In the genomic region with DNA sequence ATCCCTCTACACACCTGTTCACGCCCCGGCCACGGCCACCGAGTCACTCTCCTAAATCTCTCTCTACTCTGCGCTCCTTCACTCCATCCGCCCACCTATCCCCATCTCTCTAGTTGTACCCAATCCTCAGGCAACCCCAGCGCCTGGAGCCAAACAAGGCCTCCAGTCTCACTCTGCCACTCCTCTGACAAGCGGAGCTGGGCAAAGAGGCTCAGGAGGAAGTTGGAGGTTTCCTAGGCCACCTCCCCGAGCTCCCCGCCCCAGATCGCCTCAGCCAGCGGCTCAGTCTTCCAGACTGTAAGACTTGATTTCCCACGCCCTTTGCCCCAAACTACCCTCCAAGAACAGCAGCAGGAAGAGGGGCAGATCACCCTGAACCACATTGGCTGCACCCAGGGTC, we compare ENCODE assay signal across 12 mouse cellular contexts. TPM values are rescaled to one million over a fixed set of nuclear protein-coding genes. Genes with fewer than 3 reads are reported as not detected.
DNase-seq lines count a peak whose midpoint lies in the region; ATAC-seq and TF ChIP-seq lines count a peak whose summit lies in the region.
"Had no signal": no experiment of that assay in that cellular context is flagged by ENCODE, and none has a peak within 500 bp of the region (broad histone marks: within the 10 kb centered on the region; RNA-seq: fewer than 3 reads in every experiment).

No protein-coding gene starts in this region.

- no peaks in the 10 kb centered on the region for H3K36me3 ChIP-seq in spleen, adult 2 months (ENCODE audit: control insufficient read depth, insufficient read depth, low read length)
- H3K36me3 ChIP-seq in megakaryocyte, embryonic 14.5 days (replicated peaks; ENCODE audit: low read length), result no peaks in the 10 kb centered on the region
- no peaks in the 10 kb centered on the region for H3K36me3 ChIP-seq in midbrain, embryonic 15.5 days (replicated peaks)

- TF ChIP-seq CTCF in spleen, adult 2 months (IDR thresholded peaks at IDR 0.05; ENCODE audit: extremely low read depth, insufficient read depth, insufficient read length, insufficient replicate concordance), result no peak

- H3K27ac ChIP-seq in spleen, adult 2 months (ENCODE audit: insufficient read depth, low read length), result peak overlapping the region; percentile 51
- H3K27ac ChIP-seq in brown adipose tissue, adult 24 weeks (replicated peaks; ENCODE audit: low read depth, low read length), result 0 out of 2 replicates have a peak overlapping the region, but pooled peaks have one; percentile 10
- H3K27ac ChIP-seq in midbrain, embryonic 15.5 days, result no peak overlapping the region

- no peaks in the 10 kb centered on the region for H3K27me3 ChIP-seq in spleen, adult 2 months (ENCODE audit: control insufficient read depth, insufficient read depth, low read length)
- peaks cover 71% of the 10 kb centered on the region for H3K27me3 ChIP-seq in megakaryocyte, embryonic 14.5 days (replicated peaks)
- peaks cover 29% of the 10 kb centered on the region for H3K27me3 ChIP-seq in midbrain, embryonic 15.5 days (replicated peaks)

- H3K9me3 ChIP-seq in megakaryocyte, embryonic 14.5 days, result no peaks in the 10 kb centered on the region
- no peaks in the 10 kb centered on the region for H3K9me3 ChIP-seq in midbrain, embryonic 15.5 days

- peak in 1 of 2 experiments; percentile 37 for DNase-seq in spleen, adult 2 months (ENCODE audit: low read depth in 1 of 2, low spot score in 2 of 2)
- DNase-seq in spleen, postnatal 14 days (ENCODE audit: low spot score in 2 of 2), result no peak
- peak; percentile 67 to 69 for DNase-seq in thymus, postnatal 36 days
- no peak for DNase-seq in left cerebral cortex, adult 8-10 months (ENCODE audit: low spot score in 2 of 2)
- DNase-seq in retina, embryonic 14.5 days (ENCODE audit: low spot score), result no peak
- DNase-seq: cerebellum, postnatal 25 days; lung, embryonic 14.5 days had no signal

- ATAC-seq in midbrain, embryonic 15.5 days (replicated peaks), result no peak

- no peak overlapping the region for H3K4me2 ChIP-seq in midbrain, embryonic 15.5 days
- H3K4me2 ChIP-seq: lung, embryonic 14.5 days had no signal

- H3K4me3 ChIP-seq in spleen, adult 2 months (ENCODE audit: extremely low read depth, insufficient read depth, insufficient read length), result no peak overlapping the region
- no peak overlapping the region for H3K4me3 ChIP-seq in brown adipose tissue, adult 24 weeks (ENCODE audit: insufficient read depth, low read depth, low read length)
- peak overlapping the region; percentile 69 for H3K4me3 ChIP-seq in megakaryocyte, embryonic 14.5 days (replicated peaks)
- H3K4me3 ChIP-seq in midbrain, embryonic 15.5 days, result no peak overlapping the region

- H3K4me1 ChIP-seq in spleen, adult 2 months (ENCODE audit: control insufficient read depth, insufficient read depth, insufficient read length), result peaks cover 33% of the 10 kb centered on the region; the same call in 1 of the 2 replicates
- H3K4me1 ChIP-seq in brown adipose tissue, adult 24 weeks (ENCODE audit: control insufficient read depth, insufficient read depth, insufficient read length, low read length), result peaks cover 3% of the 10 kb centered on the region; the same call in 1 of the 2 replicates
- peaks cover 60% of the 10 kb centered on the region for H3K4me1 ChIP-seq in megakaryocyte, embryonic 14.5 days
- peaks cover 16% of the 10 kb centered on the region for H3K4me1 ChIP-seq in midbrain, embryonic 15.5 days

- H3K9ac ChIP-seq in midbrain, embryonic 15.5 days, result no peak overlapping the region
- H3K9ac ChIP-seq: lung, embryonic 14.5 days had no signal

- 25% methylated on average over 13 of the region's 13 CpGs for WGBS in spleen, adult 2 months
- WGBS in midbrain, embryonic 15.5 days, result 52% methylated on average over 13 of the region's 13 CpGs

- TF ChIP-seq POLR2A in spleen, adult 2 months (IDR thresholded peaks at IDR 0.05; ENCODE audit: low read depth, low read length), result no peak

RNA-seq across cellular contexts. Expression of gene Gpr132, which starts 2.7 kb away (rescaled TPM):
- polyA plus RNA-seq in spleen, adult 2 months (2012; rRNA removed), result 77.9 and 81.1 TPM in 2 replicates
- not detected in 2 replicates for polyA plus RNA-seq in brown adipose tissue, adult 24 weeks (2012; ENCODE audit: insufficient read depth, insufficient read length, missing spikeins)
- 1.2 TPM in 1 of 2 replicates, not detected in the other for polyA plus RNA-seq in megakaryocyte, embryonic 14.5 days (2012; ENCODE audit: insufficient read depth, low replicate concordance)
- 0.06 and 0.11 TPM in 2 replicates for polyA plus RNA-seq in midbrain, embryonic 15.5 days (2015; fragmentation: Nextera tagmentation; extraction: Ambion mirVana)
- total RNA-seq in left cerebral cortex, adult 8-10 months (2022), result under 1 TPM in 3 of 4 experiments, not detected in 1; 0.14 to 0.23 (median 0.15) TPM
- total RNA-seq: left cerebral cortex, postnatal 10 days had no signal
- polyA plus RNA-seq: hindbrain, embryonic 11.5 days had no signal

RNA-seq across cellular contexts. Expression of gene Cdca4, which starts 41.6 kb away (rescaled TPM):
- polyA plus RNA-seq in spleen, adult 2 months (2012; rRNA removed), result 30.4 and 34.0 TPM in 2 replicates
- 3.1 and 5.5 TPM in 2 replicates for polyA plus RNA-seq in brown adipose tissue, adult 24 weeks (2012; ENCODE audit: insufficient read depth, insufficient read length, missing spikeins)
- polyA plus RNA-seq in megakaryocyte, embryonic 14.5 days (2012; ENCODE audit: insufficient read depth, low replicate concordance), result 3.2 and 11.7 TPM in 2 replicates
- polyA plus RNA-seq in midbrain, embryonic 15.5 days (2015; fragmentation: Nextera tagmentation; extraction: Ambion mirVana), result 44.1 and 50.1 TPM in 2 replicates
- total RNA-seq in left cerebral cortex, adult 8-10 months (2022), result 10 to 100 TPM in 3 of 4 experiments, 1 to 10 TPM in 1; 9.5 to 12.3 (median 10.2) TPM

RNA-seq across cellular contexts. Expression of gene Jag2, which starts 58.8 kb away (rescaled TPM):
- 7.8 and 8.6 TPM in 2 replicates for polyA plus RNA-seq in spleen, adult 2 months (2012; rRNA removed)
- 2.2 and 3.2 TPM in 2 replicates for polyA plus RNA-seq in brown adipose tissue, adult 24 weeks (2012; ENCODE audit: insufficient read depth, insufficient read length, missing spikeins)
- 4.8 and 14.7 TPM in 2 replicates for polyA plus RNA-seq in megakaryocyte, embryonic 14.5 days (2012; ENCODE audit: insufficient read depth, low replicate concordance)
- 16.4 and 18.4 TPM in 2 replicates for polyA plus RNA-seq in midbrain, embryonic 15.5 days (2015; fragmentation: Nextera tagmentation; extraction: Ambion mirVana)
- total RNA-seq in left cerebral cortex, adult 8-10 months (2022), result 10 to 100 TPM; 48.1 to 69.9 (median 58.9) TPM

Comparison
In these comparisons a context has a peak if more than half of its experiments do, and no peak if none do; other contexts are left out.
1. DNase-seq: peak in thymus, postnatal 36 days (2 of 2); none in spleen, postnatal 14 days (0 of 2), left cerebral cortex, adult 8-10 months (0 of 2) and retina, embryonic 14.5 days (single experiment).
2. RNA of gene Gpr132, which starts 2.7 kb away (polyA plus RNA-seq): 77.9 to 81.1 TPM in spleen, adult 2 months; 1.2 TPM in megakaryocyte, embryonic 14.5 days, not detected in brown adipose tissue, adult 24 weeks and 0.06 to 0.11 TPM in midbrain, embryonic 15.5 days; every median in the first group is over 10 times any median in the second.